Mouse (Mus musculus): ENCODE measurements at regions not wholly inside any gene's neighbourhood (a gene's known extent, or its start where the extent isn't known, plus 50 kb on each side); places are given as distances from the start of the nearest gene placed in this dataset.

GRCm38 (mm10) chr14:100619656-100620030, 335.2 kb upstream of the Klf12 start:
- H3K4me1 ChIP-seq (replicated peaks; ENCODE audit: control insufficient read depth, insufficient read depth, low read length), result no peaks in the 10 kb centered on the region
- H3K4me3 ChIP-seq (ENCODE audit: control insufficient read depth, insufficient read depth, low read length), result no peak overlapping the region
- no peak for DNase-seq
- WGBS, result 75% methylated on average over 1 of the region's 1 CpGs
- H3K27me3 ChIP-seq (ENCODE audit: control insufficient read depth, insufficient read depth, low read length), result no peaks in the 10 kb centered on the region
- no peak for TF ChIP-seq POLR2A (IDR thresholded peaks at IDR 0.05; ENCODE audit: control insufficient read depth, extremely low read depth, insufficient read depth, low read length, poor library complexity)
- TF ChIP-seq CTCF (IDR thresholded peaks at IDR 0.05; ENCODE audit: borderline replicate concordance, control insufficient read depth, extremely low read depth, insufficient read depth, low read length, poor library complexity), result no peak
- no peak overlapping the region for H3K27ac ChIP-seq (ENCODE audit: control insufficient read depth, insufficient read depth, low read length)
- H3K36me3 ChIP-seq (ENCODE audit: control insufficient read depth, insufficient read depth, low read length), result no peaks in the 10 kb centered on the region

- Histone ChIP-seq H3K4me3 (ENCODE audit: control insufficient read depth, insufficient read depth, low read length) (no peak overlapping the region), H3K27ac (ENCODE audit: control insufficient read depth, insufficient read depth, low read length) (no peak overlapping the region), H3K36me3 (ENCODE audit: control insufficient read depth, insufficient read depth, low read length) (no peaks in the 10 kb centered on the region), H3K4me1 (replicated peaks; ENCODE audit: control insufficient read depth, insufficient read depth, low read length) (no peaks in the 10 kb centered on the region), H3K27me3 (ENCODE audit: control insufficient read depth, insufficient read depth, low read length) (no peaks in the 10 kb centered on the region)
- DNase-seq, result no peak
- TF ChIP-seq CTCF (IDR thresholded peaks at IDR 0.05; ENCODE audit: borderline replicate concordance, control insufficient read depth, extremely low read depth, insufficient read depth, low read length, poor library complexity) (no peak), POLR2A (IDR thresholded peaks at IDR 0.05; ENCODE audit: control insufficient read depth, extremely low read depth, insufficient read depth, low read length, poor library complexity) (no peak)
- WGBS, result 87% methylated on average over 12 of the region's 12 CpGs
Measured at GRCm38 (mm10) chr14:100618793-100619655, 334.5 kb upstream of the Klf12 start.

DNA sequence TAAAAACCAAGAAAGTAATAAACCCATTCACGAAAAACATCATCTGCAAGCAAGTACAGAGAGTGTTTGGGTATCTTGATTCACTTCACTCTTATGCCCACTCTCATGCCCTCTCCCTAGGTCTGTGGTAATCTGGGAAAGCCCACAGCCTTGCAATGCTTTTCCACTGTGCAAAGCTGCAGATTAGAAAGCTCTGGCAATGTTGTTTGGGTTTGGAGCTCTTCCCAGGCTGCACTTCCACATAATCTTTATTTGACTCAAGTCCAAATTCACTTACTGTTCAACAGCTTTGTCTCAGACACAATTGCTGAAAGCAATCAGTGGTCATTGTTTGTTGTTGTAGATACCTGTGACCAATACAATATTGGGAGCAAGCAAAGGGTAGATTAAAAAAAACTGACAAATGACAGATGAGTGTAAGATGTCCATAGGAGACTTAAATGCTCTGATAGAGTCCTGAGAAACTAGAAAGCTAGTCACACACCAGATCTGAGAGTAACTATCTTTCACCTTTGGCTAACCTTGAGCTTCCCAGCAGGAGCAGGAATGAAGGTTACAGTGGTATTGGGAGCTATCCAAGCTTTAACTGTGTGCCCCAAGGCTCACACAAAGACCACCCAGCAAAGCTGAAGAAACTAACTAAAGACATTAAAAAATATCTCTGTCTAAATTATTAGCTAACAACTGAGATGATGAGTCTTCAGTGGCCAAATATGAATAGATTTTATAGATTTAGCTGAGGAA, 325.7 kb upstream of the Klf12 start:
- Histone ChIP-seq H3K36me3 (ENCODE audit: control insufficient read depth, insufficient read depth, low read length) (no peaks in the 10 kb centered on the region), H3K27me3 (ENCODE audit: control insufficient read depth, insufficient read depth, low read length) (no peaks in the 10 kb centered on the region), H3K27ac (ENCODE audit: control insufficient read depth, insufficient read depth, low read length) (no peak overlapping the region), H3K4me3 (ENCODE audit: control insufficient read depth, insufficient read depth, low read length) (no peak overlapping the region), H3K4me1 (replicated peaks; ENCODE audit: control insufficient read depth, insufficient read depth, low read length) (no peaks in the 10 kb centered on the region)
- DNase-seq, result no peak
- 93% methylated on average over 1 of the region's 1 CpGs for WGBS
- TF ChIP-seq CTCF (IDR thresholded peaks at IDR 0.05; ENCODE audit: borderline replicate concordance, control insufficient read depth, extremely low read depth, insufficient read depth, low read length, poor library complexity) (no peak), POLR2A (IDR thresholded peaks at IDR 0.05; ENCODE audit: control insufficient read depth, extremely low read depth, insufficient read depth, low read length, poor library complexity) (no peak)

DNA sequence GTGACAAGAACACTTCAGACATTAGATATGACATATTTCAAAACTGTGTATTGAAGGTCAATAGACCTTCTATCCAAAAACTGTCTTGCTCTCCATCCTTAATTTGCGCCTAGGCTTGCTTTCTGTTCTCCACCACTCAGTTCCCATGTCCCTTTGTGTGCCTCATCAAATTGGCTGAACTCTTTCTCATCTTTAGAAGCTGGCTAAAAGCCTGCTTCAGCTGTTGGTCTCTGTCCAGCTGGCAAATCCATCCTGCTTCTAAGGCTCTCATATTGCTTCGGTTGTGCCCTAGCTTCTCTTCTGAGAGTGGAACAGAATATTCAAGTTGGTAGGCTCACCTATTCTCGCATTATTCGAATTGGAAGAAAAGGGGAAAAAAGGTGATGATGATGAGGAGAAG, 322.6 kb upstream of the Klf12 start:
- DNase-seq, result no peak
- Histone ChIP-seq H3K27ac (ENCODE audit: control insufficient read depth, insufficient read depth, low read length) (no peak overlapping the region), H3K4me3 (ENCODE audit: control insufficient read depth, insufficient read depth, low read length) (no peak overlapping the region), H3K36me3 (ENCODE audit: control insufficient read depth, insufficient read depth, low read length) (no peaks in the 10 kb centered on the region), H3K4me1 (replicated peaks; ENCODE audit: control insufficient read depth, insufficient read depth, low read length) (no peaks in the 10 kb centered on the region), H3K27me3 (ENCODE audit: control insufficient read depth, insufficient read depth, low read length) (no peaks in the 10 kb centered on the region)
- TF ChIP-seq POLR2A (IDR thresholded peaks at IDR 0.05; ENCODE audit: control insufficient read depth, extremely low read depth, insufficient read depth, low read length, poor library complexity), result no peak
- TF ChIP-seq CTCF (IDR thresholded peaks at IDR 0.05; ENCODE audit: borderline replicate concordance, control insufficient read depth, extremely low read depth, insufficient read depth, low read length, poor library complexity), result no peak
- WGBS, result 92% methylated on average over 4 of the region's 4 CpGs

- WGBS, result 69% methylated on average over 7 of the region's 7 CpGs
- H3K4me1 ChIP-seq (replicated peaks; ENCODE audit: control insufficient read depth, insufficient read depth, low read length), result no peaks in the 10 kb centered on the region
- no peak overlapping the region for H3K4me3 ChIP-seq (ENCODE audit: control insufficient read depth, insufficient read depth, low read length)
- no peak for DNase-seq
- no peaks in the 10 kb centered on the region for H3K36me3 ChIP-seq (ENCODE audit: control insufficient read depth, insufficient read depth, low read length)
- H3K27ac ChIP-seq (ENCODE audit: control insufficient read depth, insufficient read depth, low read length), result no peak overlapping the region
- TF ChIP-seq CTCF (IDR thresholded peaks at IDR 0.05; ENCODE audit: borderline replicate concordance, control insufficient read depth, extremely low read depth, insufficient read depth, low read length, poor library complexity), result no peak
- TF ChIP-seq POLR2A (IDR thresholded peaks at IDR 0.05; ENCODE audit: control insufficient read depth, extremely low read depth, insufficient read depth, low read length, poor library complexity), result no peak
- H3K27me3 ChIP-seq (ENCODE audit: control insufficient read depth, insufficient read depth, low read length), result no peaks in the 10 kb centered on the region
Measured at GRCm38 (mm10) chr14:100600886-100601451, 316.5 kb upstream of the Klf12 start.

- TF ChIP-seq CTCF (IDR thresholded peaks at IDR 0.05; ENCODE audit: borderline replicate concordance, control insufficient read depth, extremely low read depth, insufficient read depth, low read length, poor library complexity) (no peak), POLR2A (IDR thresholded peaks at IDR 0.05; ENCODE audit: control insufficient read depth, extremely low read depth, insufficient read depth, low read length, poor library complexity) (no peak)
- H3K4me1 ChIP-seq (replicated peaks; ENCODE audit: control insufficient read depth, insufficient read depth, low read length), result no peaks in the 10 kb centered on the region
- DNase-seq, result no peak
- H3K27me3 ChIP-seq (ENCODE audit: control insufficient read depth, insufficient read depth, low read length), result no peaks in the 10 kb centered on the region
- H3K36me3 ChIP-seq (ENCODE audit: control insufficient read depth, insufficient read depth, low read length), result no peaks in the 10 kb centered on the region
- H3K27ac ChIP-seq (ENCODE audit: control insufficient read depth, insufficient read depth, low read length), result no peak overlapping the region
- H3K4me3 ChIP-seq (ENCODE audit: control insufficient read depth, insufficient read depth, low read length), result no peak overlapping the region
Measured at GRCm38 (mm10) chr14:100570026-100570425, 285.5 kb upstream of the Klf12 start.
